ENCODE assay signal across 31 mouse cellular contexts in genomic region chr3:84598756-84599155, GRCm38 (mm10). TPM values are rescaled to one million over a fixed set of nuclear protein-coding genes. Genes with fewer than 3 reads are reported as not detected.
"Had no signal": no experiment of that assay in that cellular context is flagged by ENCODE, and none has a peak within 500 bp of the region (broad histone marks: within the 10 kb centered on the region; RNA-seq: fewer than 3 reads in every experiment).

No protein-coding gene starts in this region.

- ATAC-seq: hindbrain, embryonic 16.5 days; inflammation-experienced regulatory T-cells, adult 6 months; intestine, embryonic 15.5 days had no signal

- H3K27me3 ChIP-seq: hindbrain, embryonic 12.5 days; intestine, embryonic 15.5 days had no signal

- H3K36me3 ChIP-seq: heart, embryonic 10.5 days; heart, embryonic 12.5 days; hindbrain, embryonic 10.5 days; hindbrain, embryonic 12.5 days; intestine, embryonic 15.5 days; kidney, embryonic 15.5 days; limb, embryonic 13.5 days; limb, embryonic 15.5 days had no signal

- H3K9ac ChIP-seq: heart, embryonic 12.5 days; hindbrain, embryonic 12.5 days; hindbrain, embryonic 14.5 days; intestine, embryonic 15.5 days; kidney, embryonic 15.5 days; limb, embryonic 13.5 days; limb, embryonic 15.5 days had no signal

- H3K27ac ChIP-seq: gastrocnemius, adult 2 months; heart, adult 2 months; heart, embryonic 10.5 days; hindbrain, embryonic 10.5 days; hindbrain, embryonic 12.5 days; hindbrain, embryonic 14.5 days; intestine, embryonic 15.5 days; kidney, embryonic 15.5 days; kidney, postnatal 0 days; limb, embryonic 13.5 days; limb, embryonic 15.5 days had no signal

- H3K9me3 ChIP-seq: heart, embryonic 10.5 days; heart, embryonic 12.5 days; hindbrain, embryonic 10.5 days; hindbrain, embryonic 12.5 days; intestine, embryonic 15.5 days; kidney, embryonic 15.5 days; limb, embryonic 13.5 days; limb, embryonic 15.5 days had no signal

- H3K4me3 ChIP-seq: gastrocnemius, adult 2 months; heart, adult 2 months; heart, embryonic 10.5 days; heart, embryonic 12.5 days; hindbrain, embryonic 10.5 days; hindbrain, embryonic 12.5 days; intestine, embryonic 15.5 days; kidney, embryonic 15.5 days; limb, embryonic 13.5 days; limb, embryonic 15.5 days had no signal

- H3K4me2 ChIP-seq: heart, embryonic 12.5 days; hindbrain, embryonic 12.5 days; hindbrain, embryonic 14.5 days; intestine, embryonic 15.5 days; kidney, embryonic 15.5 days; limb, embryonic 13.5 days; limb, embryonic 15.5 days had no signal

- DNase-seq: gastrocnemius, adult 2 months; gastrocnemius, postnatal 10 days; gastrocnemius, postnatal 25 days; heart, adult 2 months; heart, postnatal 10 days; heart, postnatal 4 days; kidney, adult 2 months; kidney, adult 9 months; kidney, postnatal 14 days; kidney, postnatal 36 days; layer of hippocampus, adult 9-11 months; layer of hippocampus, postnatal 36 days; left cerebral cortex, postnatal 4 days had no signal

- H3K4me1 ChIP-seq: intestine, embryonic 15.5 days had no signal

RNA-seq across cellular contexts. Expression of gene Tigd4, which starts 5.4 kb away (rescaled TPM):
- total RNA-seq: granulocyte monocyte progenitor cell, adult 5-6 weeks; layer of hippocampus, adult 8-10 months; layer of hippocampus, postnatal 36 days; left cerebral cortex, postnatal 4 days; liver, adult 2 months had no signal
- polyA plus RNA-seq: heart, adult 2 months; heart, embryonic 10.5 days; heart, embryonic 12.5 days; hindbrain, embryonic 10.5 days; hindbrain, embryonic 12.5 days; hindbrain, embryonic 14.5 days; inflammation-experienced regulatory T-cells, adult 6 months; intestine, embryonic 15.5 days; intestine, postnatal 0 days; kidney, adult 2 months; large intestine, adult 2 months; limb, embryonic 11.5 days; liver, adult 2 months had no signal
